10 mouse cellular contexts compared by ENCODE assay signal in the genomic region with DNA sequence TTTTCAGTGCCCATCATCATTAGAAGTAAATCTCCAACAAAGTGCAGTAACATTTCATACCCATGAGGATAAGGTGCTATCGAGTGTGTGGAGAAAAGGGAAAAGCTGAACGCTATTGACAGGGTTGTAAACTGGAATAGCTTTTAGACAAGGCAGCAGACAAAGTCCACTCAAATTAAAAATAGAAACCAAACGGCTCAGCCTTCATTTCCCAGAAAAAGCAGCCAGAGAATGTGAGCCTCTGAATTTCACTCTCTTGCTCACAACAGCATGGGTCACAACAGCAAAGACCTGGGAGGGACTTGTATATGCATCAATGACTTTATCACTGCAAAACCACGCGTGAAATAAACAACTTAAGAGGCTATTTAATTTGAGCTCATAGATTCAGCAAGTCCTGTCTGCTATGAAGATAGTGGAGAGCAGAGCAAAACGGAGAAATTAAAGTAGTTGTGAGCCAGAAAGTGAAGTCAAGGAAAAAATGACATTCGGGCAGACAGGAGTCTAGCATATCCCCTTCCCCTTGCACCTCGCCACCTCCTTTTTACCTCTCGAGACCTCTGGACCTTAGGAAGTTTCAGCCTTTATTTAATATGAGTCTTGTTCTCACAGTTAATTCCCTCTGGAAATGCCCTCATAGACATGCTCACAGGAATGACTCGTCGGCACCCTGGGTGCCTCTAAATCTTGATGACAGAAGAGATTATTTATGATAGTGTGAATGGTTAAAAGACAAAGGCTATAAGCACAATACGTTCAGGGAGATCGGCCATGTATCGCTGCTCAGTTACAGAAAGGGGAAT.
A peak's percentile ranks its signal among the peaks of the same experiment; 100 is the strongest.
DNase-seq lines count a peak whose midpoint lies in the region; ATAC-seq and TF ChIP-seq lines count a peak whose summit lies in the region.
"Had no signal": no experiment of that assay in that cellular context is flagged by ENCODE, and none has a peak within 500 bp of the region (broad histone marks: within the 10 kb centered on the region; RNA-seq: fewer than 3 reads in every experiment).

No protein-coding gene starts in this region.

- peak; percentile 53 for ATAC-seq in intestine, embryonic 15.5 days
- ATAC-seq in intestine, embryonic 16.5 days: no peak
- no peak; the same call in 1 of the 2 replicates for ATAC-seq in forebrain, postnatal 0 days
- ATAC-seq in midbrain, embryonic 13.5 days: 0 out of 2 replicates have a peak, but pooled peaks have one; percentile 45

- H3K27me3 ChIP-seq in intestine, embryonic 15.5 days (replicated peaks): no peaks in the 10 kb centered on the region
- H3K27me3 ChIP-seq in intestine, embryonic 16.5 days (replicated peaks; ENCODE audit: control insufficient read depth, insufficient read depth, low read length): no peaks in the 10 kb centered on the region
- H3K27me3 ChIP-seq in forebrain, postnatal 0 days (ENCODE audit: insufficient read depth, low read length): no peaks in the 10 kb centered on the region
- no peaks in the 10 kb centered on the region for H3K27me3 ChIP-seq in midbrain, embryonic 13.5 days

- H3K9ac ChIP-seq in intestine, embryonic 15.5 days: no peak overlapping the region
- no peak overlapping the region for H3K9ac ChIP-seq in intestine, embryonic 16.5 days (ENCODE audit: low read depth, low read length)
- H3K9ac ChIP-seq in forebrain, postnatal 0 days: peak overlapping the region; percentile 25; the same call in 1 of the 2 replicates
- no peak overlapping the region for H3K9ac ChIP-seq in midbrain, embryonic 13.5 days (replicated peaks)

- TF ChIP-seq CTCF in cortical plate, adult 2 months (IDR thresholded peaks at IDR 0.05; ENCODE audit: extremely low read depth, insufficient read depth, low read length): no peak
- TF ChIP-seq CTCF in forebrain, postnatal 0 days (IDR thresholded peaks at IDR 0.05; ENCODE audit: low read depth): no peak

- WGBS in intestine, embryonic 15.5 days: 57% methylated on average over 14 of the region's 14 CpGs
- WGBS in intestine, embryonic 16.5 days: 57% methylated on average over 14 of the region's 14 CpGs
- WGBS in forebrain, postnatal 0 days: 30% methylated on average over 14 of the region's 14 CpGs
- 39% methylated on average over 14 of the region's 14 CpGs for WGBS in midbrain, embryonic 13.5 days

- H3K36me3 ChIP-seq in intestine, embryonic 15.5 days: no peaks in the 10 kb centered on the region
- no peaks in the 10 kb centered on the region for H3K36me3 ChIP-seq in intestine, embryonic 16.5 days (ENCODE audit: control insufficient read depth, insufficient read depth, low read length)
- H3K36me3 ChIP-seq in forebrain, postnatal 0 days (ENCODE audit: insufficient read depth): no peaks in the 10 kb centered on the region
- H3K36me3 ChIP-seq in midbrain, embryonic 13.5 days: no peaks in the 10 kb centered on the region
- H3K36me3 ChIP-seq: G1E had no signal

- no peaks in the 10 kb centered on the region for H3K4me1 ChIP-seq in intestine, embryonic 15.5 days (replicated peaks)
- no peaks in the 10 kb centered on the region for H3K4me1 ChIP-seq in intestine, embryonic 16.5 days (ENCODE audit: control insufficient read depth, insufficient read depth, low read length)
- no peaks in the 10 kb centered on the region; the same call in 1 of the 2 replicates for H3K4me1 ChIP-seq in cortical plate, adult 2 months (ENCODE audit: control insufficient read depth, insufficient read depth, low read length)
- H3K4me1 ChIP-seq in forebrain, postnatal 0 days (ENCODE audit: insufficient read depth): no peaks in the 10 kb centered on the region
- H3K4me1 ChIP-seq in midbrain, embryonic 13.5 days (replicated peaks): peaks cover 5% of the 10 kb centered on the region; the same call in 1 of the 2 replicates

- H3K27ac ChIP-seq in intestine, embryonic 15.5 days: no peak overlapping the region
- no peak overlapping the region for H3K27ac ChIP-seq in intestine, embryonic 16.5 days (ENCODE audit: low read length)
- no peak overlapping the region for H3K27ac ChIP-seq in cortical plate, adult 2 months (ENCODE audit: insufficient read depth, low read length)
- H3K27ac ChIP-seq in forebrain, postnatal 0 days (ENCODE audit: low read depth, low read length): no peak overlapping the region
- no peak overlapping the region for H3K27ac ChIP-seq in midbrain, embryonic 13.5 days

- DNase-seq in forebrain, postnatal 0 days: peak; percentile 32
- no peak for DNase-seq in right cerebral cortex, postnatal 14 days
- DNase-seq in thymus, postnatal 10 days (ENCODE audit: low spot score in 2 of 2): no peak
- DNase-seq: layer of hippocampus, adult 9-11 months; lung, postnatal 4 days had no signal

- H3K4me2 ChIP-seq in intestine, embryonic 15.5 days (replicated peaks): no peak overlapping the region
- H3K4me2 ChIP-seq in intestine, embryonic 16.5 days (ENCODE audit: low read depth, low read length): no peak overlapping the region
- H3K4me2 ChIP-seq in forebrain, postnatal 0 days (ENCODE audit: low read depth): peak overlapping the region; percentile 42
- peak overlapping the region; percentile 40 for H3K4me2 ChIP-seq in midbrain, embryonic 13.5 days (replicated peaks)

- no peak for TF ChIP-seq POLR2A in cortical plate, adult 2 months (IDR thresholded peaks at IDR 0.05; ENCODE audit: extremely low read depth, insufficient read depth, low read length)

- H3K4me3 ChIP-seq in intestine, embryonic 15.5 days (replicated peaks): no peak overlapping the region
- H3K4me3 ChIP-seq in intestine, embryonic 16.5 days (ENCODE audit: low read length): no peak overlapping the region
- H3K4me3 ChIP-seq in cortical plate, adult 2 months (ENCODE audit: insufficient read depth, low read length): peak overlapping the region; percentile 6; the same call in 1 of the 2 replicates
- H3K4me3 ChIP-seq in forebrain, postnatal 0 days (ENCODE audit: low read depth, low read length): peak overlapping the region; percentile 20
- H3K4me3 ChIP-seq in midbrain, embryonic 13.5 days (replicated peaks): peak overlapping the region; percentile 22

- H3K9me3 ChIP-seq in intestine, embryonic 15.5 days: no peaks in the 10 kb centered on the region
- no peaks in the 10 kb centered on the region for H3K9me3 ChIP-seq in intestine, embryonic 16.5 days (ENCODE audit: control insufficient read depth, low read length)
- no peaks in the 10 kb centered on the region for H3K9me3 ChIP-seq in forebrain, postnatal 0 days (ENCODE audit: low read length)
- no peaks in the 10 kb centered on the region for H3K9me3 ChIP-seq in midbrain, embryonic 13.5 days
- H3K9me3 ChIP-seq: G1E had no signal

Comparison
In these comparisons a context has a peak if more than half of its experiments do, and no peak if none do; other contexts are left out.
1. ATAC-seq: peak in intestine, embryonic 15.5 days (single experiment) and midbrain, embryonic 13.5 days (single experiment); none in intestine, embryonic 16.5 days (single experiment) and forebrain, postnatal 0 days (single experiment).
2. H3K4me2 ChIP-seq: peak in forebrain, postnatal 0 days (single experiment) and midbrain, embryonic 13.5 days (single experiment); none in intestine, embryonic 15.5 days (single experiment) and intestine, embryonic 16.5 days (single experiment).
3. H3K4me3 ChIP-seq: peak in cortical plate, adult 2 months (single experiment), forebrain, postnatal 0 days (single experiment) and midbrain, embryonic 13.5 days (single experiment); none in intestine, embryonic 15.5 days (single experiment) and intestine, embryonic 16.5 days (single experiment).